Mouse (Mus musculus): Measurements from ENCODE around the gene Tesk2. TPM values are rescaled to one million over a fixed set of nuclear protein-coding genes. Genes with fewer than 3 reads are reported as not detected.

Gene Tesk2
- total RNA-seq, 1 experiment from 2014 or later = 5.9 TPM

DNA sequence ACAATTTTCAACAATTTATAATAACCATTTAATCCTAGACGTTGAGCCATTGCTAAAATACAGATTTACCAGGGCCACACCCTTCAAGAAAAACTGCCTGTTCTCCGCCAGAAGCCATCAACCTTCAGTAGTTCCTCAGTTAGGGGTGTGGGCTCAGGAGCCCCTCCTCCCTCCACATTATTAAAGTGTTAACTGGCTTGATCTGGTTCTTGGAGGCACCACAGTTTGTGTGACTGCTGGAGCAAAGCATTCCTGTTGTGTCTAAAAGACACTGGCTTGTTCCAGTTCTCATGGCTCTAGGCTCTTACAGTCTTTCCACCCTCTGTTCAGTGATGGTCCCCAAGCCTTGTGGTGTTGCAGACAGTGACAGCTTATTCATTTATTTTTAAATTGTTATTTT lies 59.8 kb downstream of the Tesk2 start:
- ATAC-seq (replicated peaks; ENCODE audit: insufficient number of reproducible peaks, low FRiP score, low TSS enrichment, poor library complexity, severe bottlenecking) = no peak

GRCm38 (mm10) chr4:116781366-116781765 lies 60.6 kb downstream of the Tesk2 start:
- no peak for ATAC-seq (replicated peaks; ENCODE audit: insufficient number of reproducible peaks, low FRiP score, low TSS enrichment, poor library complexity, severe bottlenecking)

DNA sequence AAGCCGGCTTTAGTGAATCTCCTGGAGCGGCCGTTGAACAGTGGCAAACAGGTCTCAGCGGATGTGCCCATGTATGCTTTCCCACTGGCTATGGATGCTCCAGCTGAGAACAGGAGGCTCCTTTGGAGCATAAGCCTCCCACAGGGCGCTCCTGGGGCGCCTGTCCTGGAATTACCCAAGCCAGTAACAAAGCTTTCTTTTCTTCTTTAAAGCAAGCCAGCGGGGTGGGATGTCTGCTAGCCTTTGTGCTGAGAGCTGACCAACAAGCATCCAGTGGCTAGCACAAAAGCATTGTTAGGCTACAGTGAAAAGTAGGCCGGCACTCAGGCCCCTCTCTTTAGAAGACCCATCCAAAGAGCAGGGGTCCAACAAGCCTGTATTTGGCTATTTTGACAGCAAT lies 61.4 kb downstream of the Tesk2 start:
- no peak for ATAC-seq (replicated peaks; ENCODE audit: insufficient number of reproducible peaks, low FRiP score, low TSS enrichment, poor library complexity, severe bottlenecking)

DNA sequence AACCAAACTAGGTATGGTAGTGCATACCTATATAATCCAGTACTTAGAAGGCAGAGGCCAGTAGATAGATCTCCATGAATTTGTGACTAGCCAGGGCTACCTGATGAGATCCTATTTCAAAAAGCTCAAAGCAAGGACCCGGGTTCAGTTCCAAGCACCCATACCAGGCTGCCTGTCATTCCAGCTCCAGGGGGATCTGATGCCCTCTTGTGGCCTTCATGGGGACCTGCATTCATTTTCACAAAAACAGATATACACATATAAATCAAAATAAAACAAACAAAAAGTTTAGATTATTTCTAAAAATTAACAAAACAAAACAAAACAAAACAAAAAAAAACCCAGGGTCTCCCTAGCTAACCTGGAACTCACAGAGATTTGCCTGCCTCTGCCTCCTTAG lies 65.8 kb downstream of the Tesk2 start:
- ATAC-seq (replicated peaks; ENCODE audit: insufficient number of reproducible peaks, low FRiP score, low TSS enrichment, poor library complexity, severe bottlenecking) = no peak

DNA sequence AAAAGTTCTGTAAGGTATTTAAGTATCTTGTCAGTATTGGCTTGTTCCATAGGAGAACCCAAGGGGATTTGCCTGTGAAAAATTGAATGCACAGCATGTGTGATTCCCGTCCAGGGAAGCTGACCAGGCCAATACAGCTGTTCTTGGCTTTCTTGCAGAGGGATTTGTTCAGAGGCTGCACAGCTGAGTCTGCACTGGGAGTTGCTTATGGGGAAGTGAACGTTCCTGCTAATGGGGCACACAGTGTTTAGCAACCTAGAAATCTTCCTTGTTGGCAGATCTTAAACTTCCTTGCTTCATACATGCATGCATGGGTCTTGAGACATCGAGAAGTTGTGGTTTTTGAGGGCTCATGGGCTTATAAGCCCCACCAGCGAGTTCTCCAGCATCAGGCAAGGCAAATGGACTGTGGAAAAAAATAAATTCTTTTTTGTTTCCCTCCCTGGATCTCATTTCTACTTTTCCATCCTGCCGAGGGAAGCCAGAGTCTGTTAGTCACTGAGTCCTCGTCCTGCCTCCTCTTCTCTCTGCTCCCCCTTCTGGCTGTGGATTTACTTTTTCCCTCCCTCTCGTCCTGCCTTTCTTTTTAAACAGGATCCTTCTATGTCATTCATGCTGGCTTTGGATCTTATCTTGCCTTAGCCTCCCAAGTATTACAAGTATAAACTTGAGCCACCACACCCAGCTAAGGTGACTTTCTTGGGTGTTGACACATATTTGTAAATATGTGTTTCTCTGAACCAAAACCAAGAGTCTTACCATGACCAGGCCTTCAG lies 67.4 kb downstream of the Tesk2 start:
- ATAC-seq (replicated peaks; ENCODE audit: insufficient number of reproducible peaks, low FRiP score, low TSS enrichment, poor library complexity, severe bottlenecking) = peak; percentile 91

DNA sequence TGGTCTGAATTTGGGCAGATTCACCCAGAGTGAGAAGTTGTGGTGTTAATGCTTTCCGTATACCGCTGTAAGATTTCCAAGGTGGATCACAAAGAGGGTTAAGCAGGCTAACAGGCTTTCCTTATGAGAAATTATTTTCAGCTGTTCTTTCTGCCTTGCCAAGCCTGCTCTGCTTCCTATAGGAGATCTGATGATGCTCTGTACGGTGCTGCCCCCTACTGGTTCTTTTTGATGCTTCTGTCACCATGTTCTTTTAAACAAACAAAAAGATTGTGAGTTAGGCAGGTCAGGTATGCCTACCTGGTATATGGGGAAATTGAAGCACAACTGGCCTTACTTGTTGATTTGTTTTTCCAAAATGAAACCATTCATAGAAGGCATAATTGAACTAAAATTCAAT lies 68.2 kb downstream of the Tesk2 start:
- ATAC-seq (replicated peaks; ENCODE audit: insufficient number of reproducible peaks, low FRiP score, low TSS enrichment, poor library complexity, severe bottlenecking) = peak; percentile 78

GRCm38 (mm10) chr4:116792453-116792852 lies 71.7 kb downstream of the Tesk2 start:
- no peak for ATAC-seq (replicated peaks; ENCODE audit: insufficient number of reproducible peaks, low FRiP score, low TSS enrichment, poor library complexity, severe bottlenecking)

DNA sequence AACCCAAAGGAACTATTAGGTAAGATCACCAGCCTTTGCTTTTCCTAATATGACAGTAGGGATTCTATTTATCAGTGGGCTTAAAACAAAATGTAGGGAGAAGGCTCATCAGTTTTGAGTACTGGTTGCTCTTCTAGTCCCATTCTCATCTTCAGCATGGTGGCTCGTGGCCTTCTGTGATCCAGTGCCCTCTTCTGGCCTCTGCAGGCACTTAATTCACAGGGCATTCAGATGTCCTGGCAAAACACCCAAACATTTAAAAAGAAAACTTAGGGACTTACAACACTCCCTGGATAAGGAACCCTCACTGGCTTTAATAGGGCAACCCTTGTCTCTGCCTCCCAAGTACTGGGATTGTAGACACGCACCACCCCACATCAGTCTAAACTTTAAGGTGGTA lies 73.5 kb downstream of the Tesk2 start:
- ATAC-seq (replicated peaks; ENCODE audit: insufficient number of reproducible peaks, low FRiP score, low TSS enrichment, poor library complexity, severe bottlenecking) = no peak

- ATAC-seq (replicated peaks; ENCODE audit: insufficient number of reproducible peaks, low FRiP score, low TSS enrichment, poor library complexity, severe bottlenecking) = no peak
These were observed 75.8 kb downstream of the Tesk2 start for GRCm38 (mm10) chr4:116796442-116797110.

DNA sequence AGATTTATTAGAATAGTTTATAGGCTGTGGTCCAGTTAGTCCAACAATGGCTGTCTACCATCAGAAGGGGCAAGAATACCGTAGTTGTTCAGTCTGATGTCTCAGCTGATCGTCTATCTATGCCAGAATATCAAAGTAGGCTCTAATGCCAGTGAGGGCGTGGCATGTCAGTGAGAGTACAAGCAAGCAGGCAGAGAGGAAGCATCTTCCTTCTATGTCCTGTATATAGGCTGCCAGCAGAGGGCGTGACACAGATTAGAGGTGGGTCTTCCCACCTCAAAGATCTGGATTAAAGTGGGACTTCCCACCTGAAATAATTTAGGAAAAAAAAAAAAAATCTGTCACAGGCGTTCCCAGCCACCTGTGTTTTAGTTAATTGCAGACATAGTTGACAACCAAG lies 79.2 kb downstream of the Tesk2 start:
- ATAC-seq (replicated peaks; ENCODE audit: insufficient number of reproducible peaks, low FRiP score, low TSS enrichment, poor library complexity, severe bottlenecking) = 0 out of 2 replicates have a peak, but pooled peaks have one; percentile 52

GRCm38 (mm10) chr4:116807197-116808129 lies 86.7 kb downstream of the Tesk2 start, which contains the start of the genes Toe1 and Mutyh:
TSS of gene Toe1 (minus strand) at chr4:116807640.
TSS of gene Mutyh (plus strand) at chr4:116807723.
- ATAC-seq (replicated peaks; ENCODE audit: insufficient number of reproducible peaks, low FRiP score, low TSS enrichment, poor library complexity, severe bottlenecking) = peak; percentile 96

DNA sequence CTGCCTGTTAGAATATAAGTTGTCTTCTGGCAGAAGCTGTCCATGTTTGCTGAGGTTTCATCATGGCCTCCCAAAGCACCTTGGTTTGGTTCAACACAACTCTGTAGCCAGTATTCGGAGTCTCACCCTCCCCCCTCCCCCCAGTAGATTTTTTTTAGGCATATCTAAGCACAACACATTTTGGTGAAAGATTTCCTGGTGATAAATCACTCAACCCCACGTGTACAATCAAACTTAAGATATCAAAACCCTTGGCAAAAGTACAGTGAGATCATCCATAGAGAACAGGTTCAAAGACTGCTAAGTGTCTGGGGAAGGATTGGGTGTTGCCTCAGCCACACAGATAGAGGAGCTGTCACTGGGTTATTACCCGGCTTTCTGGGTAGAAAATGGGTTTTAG lies 90.3 kb downstream of the Tesk2 start:
- no peak for ATAC-seq (replicated peaks; ENCODE audit: insufficient number of reproducible peaks, low FRiP score, low TSS enrichment, poor library complexity, severe bottlenecking)

DNA sequence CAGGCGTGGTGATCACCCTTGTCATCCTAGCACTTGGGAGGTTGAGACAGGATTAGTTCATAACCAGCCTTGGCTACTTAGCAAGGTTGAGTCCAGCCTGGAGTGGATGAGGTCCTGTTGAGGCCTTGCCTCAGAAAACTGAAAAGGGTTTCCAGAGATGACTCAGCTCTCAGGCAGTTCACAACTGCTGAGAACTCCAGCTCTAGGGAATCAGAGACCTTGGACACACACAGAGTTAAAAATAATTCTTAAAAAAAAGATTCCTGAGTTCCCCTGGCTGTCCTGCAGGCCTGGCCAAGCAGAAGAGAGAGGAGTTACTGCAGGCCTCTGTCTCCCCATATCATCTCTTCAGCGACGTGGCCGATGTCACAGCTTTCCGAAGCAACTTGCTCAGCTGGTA lies 94.5 kb downstream of the Tesk2 start:
- ATAC-seq (replicated peaks; ENCODE audit: insufficient number of reproducible peaks, low FRiP score, low TSS enrichment, poor library complexity, severe bottlenecking) = no peak

DNA sequence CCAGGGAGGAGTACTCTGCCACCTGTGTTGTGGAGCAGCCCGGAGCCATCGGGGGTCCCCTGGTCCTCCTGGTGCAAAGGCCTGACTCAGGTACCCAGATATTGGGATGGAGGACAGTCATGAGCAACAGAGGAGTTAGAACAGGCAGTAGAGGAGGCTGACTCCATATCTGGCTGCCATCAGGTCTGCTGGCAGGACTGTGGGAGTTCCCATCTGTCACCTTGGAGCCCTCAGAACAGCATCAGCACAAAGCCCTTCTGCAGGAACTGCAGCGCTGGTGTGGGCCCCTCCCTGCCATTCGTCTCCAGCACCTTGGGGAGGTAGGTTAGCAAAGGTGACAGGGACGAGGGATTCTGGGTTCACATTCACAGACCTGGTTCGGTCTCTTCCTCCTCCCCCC lies 96.7 kb downstream of the Tesk2 start:
- ATAC-seq (replicated peaks; ENCODE audit: insufficient number of reproducible peaks, low FRiP score, low TSS enrichment, poor library complexity, severe bottlenecking) = no peak

DNA sequence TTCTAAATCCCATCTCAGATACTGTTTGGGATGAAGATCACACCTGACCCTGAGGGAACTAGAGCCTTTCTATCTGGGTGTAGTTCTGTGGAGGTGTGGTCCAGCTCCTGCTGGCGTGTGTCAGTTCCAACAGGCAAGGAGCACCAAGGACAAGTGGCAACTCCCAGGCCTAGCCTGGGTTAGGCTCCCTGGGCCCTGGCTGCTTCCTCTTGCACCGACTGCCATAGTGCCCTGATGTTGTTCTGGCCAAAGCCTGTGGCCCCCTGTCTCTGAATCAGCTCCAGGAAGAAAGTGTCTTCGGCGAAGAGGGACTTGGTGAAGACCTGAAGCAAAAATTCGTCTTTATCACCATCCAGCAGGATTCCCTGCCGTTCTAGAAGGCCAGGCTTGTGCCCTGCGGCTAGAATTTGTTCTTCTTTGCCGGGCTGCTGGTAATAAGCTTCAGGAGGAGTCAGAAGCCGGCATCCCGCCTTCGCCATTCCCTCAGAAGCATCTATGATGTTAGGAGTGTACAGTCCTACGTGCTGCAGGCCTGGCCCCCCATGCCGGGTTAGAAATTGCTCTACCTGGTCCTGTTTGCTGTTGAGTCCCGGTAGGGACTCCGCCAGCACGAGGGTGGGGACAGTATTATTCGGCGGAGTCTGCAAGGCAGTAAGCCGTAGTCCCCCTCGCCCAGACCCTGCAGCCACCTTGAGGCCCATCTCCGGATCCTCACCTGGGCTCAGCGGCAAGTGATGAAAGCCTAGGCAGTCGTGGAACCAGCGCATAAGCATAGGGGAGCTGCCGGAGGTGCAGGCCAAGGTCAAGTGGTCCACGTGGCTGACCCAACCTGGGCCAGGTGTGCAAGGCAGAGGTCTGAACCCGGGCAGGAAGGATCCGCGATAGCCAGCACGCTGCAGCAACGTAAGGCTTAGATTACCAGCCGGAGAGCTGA lies 99.5 kb downstream of the Tesk2 start:
- ATAC-seq (replicated peaks; ENCODE audit: insufficient number of reproducible peaks, low FRiP score, low TSS enrichment, poor library complexity, severe bottlenecking) = no peak

DNA sequence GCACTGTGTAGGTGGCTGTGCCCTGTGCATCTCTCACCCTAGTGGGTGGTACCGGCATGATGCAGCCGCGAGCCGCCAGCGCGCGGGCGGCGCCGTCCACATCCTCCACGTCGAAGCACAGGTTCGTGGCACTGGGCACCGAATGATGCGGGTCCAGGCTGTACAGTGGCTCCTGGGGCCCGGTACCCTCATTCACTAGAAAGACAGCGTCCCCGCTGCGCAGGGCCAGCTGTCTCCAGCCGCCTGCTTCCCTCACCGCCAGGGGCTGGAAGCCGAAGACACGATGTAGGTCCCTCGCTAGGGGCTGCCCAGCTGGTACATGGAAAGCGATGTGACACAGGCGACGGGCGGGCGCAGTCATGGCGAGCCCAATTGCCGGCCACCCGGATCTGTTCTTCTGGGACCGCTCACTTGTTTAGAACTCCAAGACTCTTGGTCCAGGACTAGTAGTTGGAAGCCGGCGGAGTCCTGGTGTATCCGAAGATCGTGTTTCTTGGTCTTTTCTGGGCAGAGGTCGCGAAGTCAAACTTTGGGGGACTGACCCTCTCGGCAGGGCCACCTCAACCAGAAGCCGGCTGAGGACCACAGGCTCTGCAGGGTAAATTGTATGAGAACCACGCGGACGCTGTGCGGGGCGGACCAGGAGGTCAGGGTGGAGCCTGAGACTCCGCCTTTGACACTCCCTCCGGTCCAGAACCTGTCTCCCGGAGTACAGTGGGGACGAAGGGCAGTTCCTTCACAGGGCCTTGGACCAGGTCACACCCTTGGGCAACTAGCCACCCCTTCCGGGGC lies 100.3 kb downstream of the Tesk2 start:
- ATAC-seq (replicated peaks; ENCODE audit: insufficient number of reproducible peaks, low FRiP score, low TSS enrichment, poor library complexity, severe bottlenecking) = peak; percentile 60

DNA sequence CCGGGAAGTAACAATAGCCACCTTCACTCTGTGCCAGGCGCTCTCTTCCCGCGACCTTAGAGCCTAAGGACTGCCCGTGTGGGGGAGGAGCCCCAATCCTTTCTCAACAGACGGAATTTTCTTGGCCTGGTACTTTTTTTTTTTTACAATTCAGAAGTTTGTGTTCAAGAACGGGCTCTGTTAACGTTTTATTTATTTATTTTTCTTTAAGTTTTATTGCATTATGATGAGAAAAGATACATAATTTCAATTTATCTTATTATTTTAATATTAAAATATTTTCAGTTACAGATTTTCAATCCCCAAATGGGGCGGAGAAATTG lies 100.9 kb downstream of the Tesk2 start, which contains the start of gene Hpdl:
Gene Hpdl (minus strand): TSS at position 14 of the 323 bp plus-strand sequence.
- no peak for ATAC-seq (replicated peaks; ENCODE audit: insufficient number of reproducible peaks, low FRiP score, low TSS enrichment, poor library complexity, severe bottlenecking)
